Mouse (Mus musculus): ENCODE data around the gene Atpaf2.
A peak's percentile ranks its signal among the peaks of the same experiment; 100 is the strongest.

Gene Atpaf2

GRCm38 (mm10) chr11:60397172-60397571, 21.1 kb downstream of the Atpaf2 start:
- no peak for DNase-seq (ENCODE audit: low read depth, low spot score)

- no peak for DNase-seq (ENCODE audit: low read depth, low spot score)
These were observed 21.7 kb downstream of the Atpaf2 start for GRCm38 (mm10) chr11:60396546-60396945.

GRCm38 (mm10) chr11:60391346-60391745, 26.9 kb downstream of the Atpaf2 start:
- no peak for DNase-seq (ENCODE audit: low read depth, low spot score)

GRCm38 (mm10) chr11:60387944-60388343, 30.3 kb downstream of the Atpaf2 start:
- no peak for DNase-seq (ENCODE audit: low read depth, low spot score)

- no peak for DNase-seq (ENCODE audit: low read depth, low spot score)
These were observed 32.3 kb downstream of the Atpaf2 start for GRCm38 (mm10) chr11:60385946-60386345.

GRCm38 (mm10) chr11:60384762-60385421, 33.4 kb downstream of the Atpaf2 start:
- no peak for DNase-seq (ENCODE audit: low read depth, low spot score)

- DNase-seq (ENCODE audit: low read depth, low spot score): no peak
These were observed 34.7 kb downstream of the Atpaf2 start for GRCm38 (mm10) chr11:60383518-60383917.

- no peak for DNase-seq (ENCODE audit: low read depth, low spot score)
These were observed 43.8 kb downstream of the Atpaf2 start for GRCm38 (mm10) chr11:60374481-60374880.

- no peak for DNase-seq (ENCODE audit: low read depth, low spot score)
These were observed 47.8 kb downstream of the Atpaf2 start for GRCm38 (mm10) chr11:60370431-60370830.

GRCm38 (mm10) chr11:60369448-60369847, 48.8 kb downstream of the Atpaf2 start:
- no peak for DNase-seq (ENCODE audit: low read depth, low spot score)

- no peak for DNase-seq (ENCODE audit: low read depth, low spot score)
These were observed 49.3 kb downstream of the Atpaf2 start for GRCm38 (mm10) chr11:60368909-60369308.

GRCm38 (mm10) chr11:60367256-60367655, 51.0 kb downstream of the Atpaf2 start:
- no peak for DNase-seq (ENCODE audit: low read depth, low spot score)

- no peak for DNase-seq (ENCODE audit: low read depth, low spot score)
These were observed 51.8 kb downstream of the Atpaf2 start for GRCm38 (mm10) chr11:60366239-60367019.

GRCm38 (mm10) chr11:60360631-60361201, 57.5 kb downstream of the Atpaf2 start:
- DNase-seq (ENCODE audit: low read depth, low spot score): no peak

GRCm38 (mm10) chr11:60359936-60360335, 58.3 kb downstream of the Atpaf2 start:
- no peak for DNase-seq (ENCODE audit: low read depth, low spot score)

- DNase-seq (ENCODE audit: low read depth, low spot score): no peak
These were observed 59.1 kb downstream of the Atpaf2 start for GRCm38 (mm10) chr11:60359138-60359537.

- DNase-seq (ENCODE audit: low read depth, low spot score): no peak
These were observed 59.7 kb downstream of the Atpaf2 start for GRCm38 (mm10) chr11:60358548-60358947.

- DNase-seq (ENCODE audit: low read depth, low spot score): no peak
These were observed 61.1 kb downstream of the Atpaf2 start for GRCm38 (mm10) chr11:60357116-60357515.

GRCm38 (mm10) chr11:60355952-60356351, 62.3 kb downstream of the Atpaf2 start:
- no peak for DNase-seq (ENCODE audit: low read depth, low spot score)

GRCm38 (mm10) chr11:60352559-60353411, 65.5 kb downstream of the Atpaf2 start, which contains the start of the genes Tom1l2 and Drc3:
Gene Tom1l2, minus strand, starts transcription at chr11:60352905.
Gene Drc3, plus strand, starts transcription at chr11:60353329.
- DNase-seq (ENCODE audit: low read depth, low spot score): peak; percentile 99

- no peak for DNase-seq (ENCODE audit: low read depth, low spot score)
These were observed 66.3 kb downstream of the Atpaf2 start for GRCm38 (mm10) chr11:60351925-60352371.

- no peak for DNase-seq (ENCODE audit: low read depth, low spot score)
These were observed 66.9 kb downstream of the Atpaf2 start for GRCm38 (mm10) chr11:60351388-60351787.

Data from retina, adult 2 months (tissue).